Mouse (Mus musculus) common myeloid progenitor, adult 5-6 weeks (primary cell): ENCODE results near the gene Epb41l4b. TPM values are rescaled to one million over a fixed set of nuclear protein-coding genes. Genes with fewer than 3 reads are reported as not detected.
A peak's percentile ranks its signal among the peaks of the same experiment; 100 is the strongest.

Source experiments
- ATAC-seq: replicated peaks from 2 replicates; pipeline ENCODE4 v1.8.0; 2016; ENCODE audit warnings: low read depth, mild to moderate bottlenecking, moderate TSS enrichment, inconsistent platforms; ENCODE audit not compliant: poor library complexity, severe bottlenecking
- total RNA-seq: library from RNA; stranded (forward); fragments of 200-1000, 187-1606 nt; gene quantifications from 2 replicates; pipeline ENCODE4 v1.2.3, GENCODE M21; 2017

Gene Epb41l4b
- total RNA-seq, 1 experiment from 2014 or later, result 20.4 TPM

- ATAC-seq, result 0 out of 2 replicates have a peak, but pooled peaks have one; percentile 43
These were observed 111.8 kb downstream of the Epb41l4b start for GRCm38 (mm10) chr4:57031440-57031839.

- ATAC-seq, result peak; percentile 67
These were observed 115.3 kb downstream of the Epb41l4b start for GRCm38 (mm10) chr4:57027954-57028353.

GRCm38 (mm10) chr4:57023527-57023926 lies 119.7 kb downstream of the Epb41l4b start:
- no peak for ATAC-seq

DNA sequence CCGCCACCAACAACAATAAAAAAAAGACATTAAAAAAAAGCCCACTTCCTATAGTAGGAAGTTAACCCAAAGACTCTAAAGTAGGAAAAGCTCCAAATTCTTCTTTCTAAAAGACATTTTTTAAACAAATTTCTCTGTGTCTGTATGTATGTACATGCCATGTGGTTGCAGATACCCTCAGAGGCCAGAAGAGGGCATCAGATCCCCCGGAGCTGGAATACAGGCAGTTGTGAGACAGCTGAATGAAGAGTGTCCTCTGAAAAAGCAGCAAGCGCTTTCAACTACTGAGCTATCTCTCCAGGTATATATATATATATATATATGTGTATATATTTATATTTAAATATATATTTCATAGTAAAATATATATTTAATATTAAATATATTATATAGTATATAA lies 121.9 kb downstream of the Epb41l4b start:
- no peak for ATAC-seq

DNA sequence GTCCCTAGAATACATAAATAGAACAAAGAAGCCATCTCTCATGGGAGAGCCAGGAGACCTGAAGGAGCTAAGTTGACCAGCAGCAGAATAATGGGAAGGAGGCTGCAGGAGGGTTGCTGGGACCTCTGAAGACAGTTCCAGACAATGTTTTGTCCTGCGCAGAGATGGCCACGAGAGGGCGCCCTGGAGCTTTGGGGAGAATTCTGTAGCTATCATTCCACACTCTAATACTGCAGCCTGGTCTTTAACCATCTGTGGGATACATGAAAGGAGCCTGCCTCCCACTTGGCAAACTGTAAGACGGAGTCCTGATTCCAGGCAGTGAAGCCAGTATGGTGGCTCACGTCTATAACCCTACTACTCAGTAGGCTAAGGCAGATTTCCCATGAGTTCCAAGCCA lies 126.0 kb downstream of the Epb41l4b start:
- peak; percentile 81 for ATAC-seq

GRCm38 (mm10) chr4:57016366-57017171 lies 126.7 kb downstream of the Epb41l4b start:
- peak; percentile 64 for ATAC-seq

DNA sequence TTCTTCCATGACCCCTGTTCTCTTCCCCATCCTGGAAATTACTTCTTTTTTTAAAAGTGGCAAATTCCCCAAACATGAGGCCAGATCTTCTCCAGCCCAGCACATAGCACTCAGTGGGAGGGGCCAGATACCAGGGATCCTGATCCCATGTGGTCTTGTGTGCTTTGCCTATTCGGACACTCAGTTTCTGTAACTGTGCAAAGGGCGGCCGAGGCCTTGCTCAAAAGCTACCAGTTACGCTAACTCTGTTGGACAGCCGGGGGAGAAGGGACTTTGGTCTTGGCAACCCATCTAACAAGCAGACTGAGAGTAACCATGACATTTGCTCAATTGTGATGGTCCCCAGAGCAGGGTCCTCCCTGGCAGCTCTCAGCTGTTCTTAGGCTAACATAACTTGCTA lies 128.2 kb downstream of the Epb41l4b start:
- no peak for ATAC-seq

DNA sequence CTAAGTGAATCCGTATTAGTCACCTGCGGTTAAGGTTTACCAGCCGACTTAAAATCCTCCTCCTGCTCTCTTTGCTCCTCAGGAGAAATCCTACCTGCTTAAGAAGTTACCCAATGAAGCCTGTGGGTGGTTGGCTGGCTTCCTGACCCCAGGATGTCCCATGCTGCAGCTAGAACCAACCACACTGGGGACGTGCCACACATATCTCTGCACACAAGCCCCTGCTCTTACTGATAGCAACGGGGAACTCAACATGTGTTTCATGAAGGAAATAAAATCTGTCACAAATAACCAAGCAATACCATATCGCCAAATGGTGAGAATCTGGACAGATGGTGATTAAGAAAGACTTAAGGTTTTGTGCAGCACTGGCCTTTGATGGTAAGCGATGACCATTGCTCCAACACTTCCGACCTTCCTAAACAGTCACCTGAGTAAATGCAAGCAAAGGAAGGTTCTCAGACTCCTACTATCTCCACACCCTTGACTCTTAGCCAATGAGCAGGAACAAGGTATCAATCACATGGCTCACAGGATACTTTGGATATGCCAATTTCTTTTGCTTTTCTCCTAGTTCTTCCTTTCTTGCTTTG lies 131.7 kb downstream of the Epb41l4b start:
- peak; percentile 49 for ATAC-seq

GRCm38 (mm10) chr4:57010919-57011318 lies 132.3 kb downstream of the Epb41l4b start:
- ATAC-seq, result no peak

- ATAC-seq, result no peak
These were observed 132.8 kb downstream of the Epb41l4b start for GRCm38 (mm10) chr4:57010425-57010824.

GRCm38 (mm10) chr4:57007717-57008116 lies 135.5 kb downstream of the Epb41l4b start:
- peak; percentile 76 for ATAC-seq

DNA sequence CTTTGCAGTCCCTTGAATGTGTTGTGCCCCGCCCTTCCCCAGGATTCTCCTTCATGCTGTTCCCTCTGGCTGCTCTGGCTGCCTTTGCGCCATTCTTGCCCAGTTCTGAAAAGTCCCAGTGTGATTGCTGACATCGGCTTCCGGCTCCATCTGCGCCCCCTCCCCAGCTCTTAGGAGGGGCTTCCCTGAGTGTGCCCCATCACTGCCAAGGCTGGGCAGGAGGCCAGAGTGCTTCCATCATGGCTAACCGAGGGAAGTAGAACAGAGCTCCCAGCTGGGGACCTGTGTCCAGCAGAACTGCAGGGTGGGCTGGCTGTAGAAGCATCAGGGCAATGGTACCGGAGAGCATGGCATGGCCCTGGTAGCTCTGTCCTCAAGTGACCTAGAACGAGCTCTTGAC lies 138.2 kb downstream of the Epb41l4b start:
- ATAC-seq, result no peak

- no peak for ATAC-seq
These were observed 139.4 kb downstream of the Epb41l4b start for GRCm38 (mm10) chr4:57003886-57004285.

DNA sequence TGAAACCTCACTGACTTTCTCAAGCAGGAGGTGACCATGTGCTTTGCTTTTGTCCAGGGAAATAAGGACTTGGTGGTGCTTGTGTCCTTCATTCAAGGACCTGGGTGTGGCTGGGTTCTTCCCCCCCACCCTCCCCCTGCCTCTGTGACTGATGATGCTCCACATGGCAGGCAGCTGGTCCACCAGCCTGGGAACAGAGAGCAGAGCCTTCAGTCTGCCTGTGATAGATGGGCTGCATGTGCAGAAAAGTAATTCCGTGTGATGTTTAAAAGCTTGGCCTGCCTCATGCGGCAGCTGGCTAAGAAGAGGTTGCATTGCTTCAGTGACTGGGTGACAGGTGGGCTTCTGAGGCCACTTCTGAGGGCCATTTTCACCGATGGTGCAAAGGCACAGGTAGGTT lies 140.5 kb downstream of the Epb41l4b start:
- no peak for ATAC-seq

GRCm38 (mm10) chr4:57001437-57001836 lies 141.8 kb downstream of the Epb41l4b start:
- ATAC-seq, result no peak

- peak; percentile 98 for ATAC-seq
These were observed 149.9 kb downstream of the Epb41l4b start for GRCm38 (mm10) chr4:56993331-56993730.

DNA sequence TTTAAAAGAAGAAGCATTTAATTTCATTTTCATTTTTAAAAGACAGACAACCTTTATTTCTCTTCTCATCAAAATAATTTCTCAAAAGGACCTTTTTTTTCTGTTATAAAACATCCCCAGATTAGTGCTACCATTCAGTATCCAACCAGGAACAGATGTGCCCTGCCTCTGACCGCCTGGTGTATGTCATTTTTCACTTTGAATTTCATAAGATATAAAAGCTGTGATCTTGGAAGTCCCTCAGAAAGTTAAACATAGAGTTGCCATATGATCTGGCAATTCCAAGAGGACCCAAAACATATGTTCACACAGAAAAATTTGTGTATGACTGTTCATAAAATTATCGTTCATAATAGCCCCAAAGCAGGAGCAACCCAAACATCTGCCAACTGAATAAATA lies 151.3 kb downstream of the Epb41l4b start:
- ATAC-seq, result no peak

- no peak for ATAC-seq
These were observed 153.0 kb downstream of the Epb41l4b start, which contains the start of gene Frrs1l for GRCm38 (mm10) chr4:56990215-56990584. Gene Frrs1l (minus strand): TSS chr4:56990391.

- ATAC-seq, result no peak
These were observed 153.6 kb downstream of the Epb41l4b start for GRCm38 (mm10) chr4:56989431-56990214.

DNA sequence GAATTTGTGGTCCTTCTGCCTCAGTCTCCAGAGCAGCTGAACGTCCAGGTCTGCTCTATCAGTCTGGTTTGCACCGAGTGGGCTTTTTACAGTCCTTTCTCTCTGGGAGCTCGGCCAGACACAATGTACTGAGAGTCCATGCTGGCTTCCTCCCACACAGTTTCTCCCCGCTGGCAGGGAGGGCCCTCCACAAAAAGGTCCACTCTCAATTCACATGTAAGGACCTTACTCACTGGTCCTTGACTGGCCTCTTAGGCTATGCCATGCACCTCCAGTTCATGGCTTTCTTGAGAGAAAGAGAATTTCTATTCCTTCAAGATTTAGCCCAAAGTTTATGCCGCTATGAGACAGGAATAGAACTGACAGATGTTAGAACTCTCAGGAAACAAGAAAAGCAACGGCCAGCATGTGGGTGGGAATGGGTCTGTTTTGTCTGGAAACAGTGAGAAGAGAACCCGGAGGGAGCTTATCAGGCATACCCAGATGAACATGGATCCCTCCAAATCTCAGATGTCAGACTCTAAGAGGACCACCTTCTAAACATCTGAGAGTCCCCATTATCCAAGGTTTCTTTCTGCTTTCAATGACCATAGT lies 177.6 kb downstream of the Epb41l4b start:
- ATAC-seq, result no peak
